Mouse (Mus musculus) cerebellum, adult 2 months (tissue): ENCODE results near the gene Klhl21.

ENCODE experiments used
- CTCF ChIP-seq: fragments of 200-500 bp; IDR thresholded peaks from 2 replicates; pipeline ENCODE4 v1.5.1; 2011; ENCODE audit warnings: low read depth, mild to moderate bottlenecking, control low read depth, low read length, moderate library complexity, borderline replicate concordance; ENCODE audit not compliant: insufficient read depth
- POLR2A ChIP-seq: fragments of 200-500 bp; IDR thresholded peaks from 2 replicates; pipeline ENCODE4 v1.6.1; 2011; ENCODE audit warnings: low read length, control low read depth, borderline replicate concordance; ENCODE audit not compliant: insufficient read depth

- TF ChIP-seq CTCF (no peak), POLR2A (no peak)
Measured at GRCm38 (mm10) chr4:152001335-152001734, 7.3 kb upstream of the Klhl21 start.
